Mouse (Mus musculus): ENCODE measurements around the gene 2610301B20Rik. TPM values are rescaled to one million over a fixed set of nuclear protein-coding genes. Genes with fewer than 3 reads are reported as not detected.
A peak's percentile ranks its signal among the peaks of the same experiment; 100 is the strongest.
"Not testable (repeated sequence)": the region's sequence is repeated elsewhere in the genome, so short reads cannot be mapped to it uniquely, and the experiment has no call there.

2610301B20Rik gene
- 10 to 100 TPM; 38.9 to 40.8 TPM for total RNA-seq (2021)

GRCm38 (mm10) chr4:10873920-10874665 is at the start of gene 2610301B20Rik:
Gene 2610301B20Rik (plus strand): TSS chr4:10874498.
- DNase-seq = peak; percentile 92

DNA sequence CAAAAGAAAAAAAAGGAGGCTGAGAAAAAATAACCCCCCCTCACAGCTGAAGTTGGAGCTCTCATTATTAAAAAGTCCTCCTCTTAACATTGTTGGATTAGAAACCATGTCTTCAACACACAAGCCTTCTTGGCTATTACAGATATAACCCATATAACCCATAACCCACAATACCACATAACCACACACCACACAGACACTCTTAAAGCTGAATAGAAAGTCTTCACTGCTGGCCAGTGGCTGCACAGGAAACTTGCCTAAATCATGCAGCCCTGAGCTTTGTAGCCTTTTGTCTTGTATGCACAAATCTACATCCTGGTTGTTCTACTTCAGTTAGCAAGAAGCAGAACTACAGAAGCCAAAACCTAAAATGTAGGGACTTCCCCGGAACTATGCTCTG is 41.0 kb upstream of the 2610301B20Rik start:
- DNase-seq = no peak

DNA sequence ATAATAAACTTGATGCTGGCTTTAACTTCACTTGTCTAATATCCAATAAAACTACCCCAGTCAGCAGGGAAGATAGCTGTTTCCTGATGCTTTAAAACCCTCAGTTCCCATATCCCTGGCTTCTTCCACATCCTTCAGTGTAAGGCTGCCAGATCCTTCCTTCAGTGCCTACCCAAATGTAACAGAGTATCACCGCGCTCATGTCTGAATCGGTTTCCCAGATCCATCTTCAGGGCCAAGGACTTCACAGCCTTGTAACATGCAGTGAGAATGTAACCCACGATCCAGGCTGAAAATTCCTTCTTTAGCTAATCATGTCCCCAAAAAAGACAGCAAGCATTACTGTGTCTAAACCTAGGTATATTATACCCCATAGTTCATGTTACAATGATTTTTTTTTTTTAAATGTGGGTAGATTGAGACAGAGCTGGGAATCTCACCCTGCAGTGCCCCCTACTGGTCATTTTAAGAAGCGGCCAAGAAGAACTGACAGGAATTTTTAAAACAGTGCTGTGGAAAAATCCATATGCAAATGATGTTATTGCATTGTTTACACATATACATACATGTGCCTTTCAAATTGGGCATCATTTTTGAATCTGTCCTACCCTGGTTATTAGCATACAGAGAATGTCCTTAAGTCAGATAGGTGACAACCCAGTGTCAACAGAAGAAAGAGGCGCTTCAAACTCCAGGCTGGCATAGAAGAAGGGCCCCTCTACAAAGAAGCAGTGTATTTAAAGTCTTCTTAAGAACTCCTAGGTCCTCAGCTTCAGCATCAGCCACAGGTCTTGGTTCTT is 38.8 kb upstream of the 2610301B20Rik start:
- DNase-seq = peak in 1 of 2 experiments; percentile 30

DNA sequence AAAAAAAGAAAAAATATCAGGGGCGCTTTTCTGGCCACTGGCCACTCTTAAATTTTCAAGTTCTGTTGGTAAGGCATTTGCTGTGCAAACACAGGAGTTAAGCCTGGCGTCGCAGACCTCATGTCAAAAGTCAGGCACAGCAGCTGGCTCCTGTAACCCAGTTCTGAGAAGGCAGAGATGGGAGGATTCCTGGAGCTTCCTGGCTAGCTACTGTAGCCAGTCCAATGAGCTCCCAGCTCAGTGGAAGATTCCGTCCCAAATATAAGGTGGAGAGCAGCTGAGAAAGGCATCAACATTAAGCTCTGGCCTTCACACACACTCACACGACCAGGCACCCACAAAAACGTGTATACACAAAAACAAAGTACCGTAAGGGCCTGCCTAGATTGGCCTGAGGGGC is 28.4 kb upstream of the 2610301B20Rik start:
- DNase-seq = no peak

- DNase-seq = no peak
Observed at GRCm38 (mm10) chr4:10849812-10850211, 24.5 kb upstream of the 2610301B20Rik start.

DNA sequence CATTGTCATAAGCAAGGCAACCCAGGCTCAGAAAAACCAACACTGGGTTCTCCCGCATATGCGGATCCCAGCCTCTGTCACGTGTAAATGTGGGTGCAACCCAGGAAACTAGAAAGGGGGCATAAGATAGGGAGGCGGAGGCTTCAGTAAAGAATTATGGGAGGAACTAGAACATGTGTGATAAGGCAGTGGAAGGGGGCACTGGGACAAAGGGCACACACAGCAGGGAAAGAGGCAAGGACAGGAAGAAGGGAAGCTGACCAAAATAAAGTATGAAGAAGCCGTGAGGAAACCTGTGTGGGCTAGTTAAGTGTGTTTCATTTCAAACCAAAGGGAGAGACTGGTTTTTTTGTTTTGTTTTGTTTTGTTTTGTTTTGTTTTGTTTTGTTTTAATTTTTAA is 23.3 kb upstream of the 2610301B20Rik start:
- no peak for DNase-seq

- no peak for DNase-seq
Observed at GRCm38 (mm10) chr4:10859174-10859573, 15.1 kb upstream of the 2610301B20Rik start.

DNA sequence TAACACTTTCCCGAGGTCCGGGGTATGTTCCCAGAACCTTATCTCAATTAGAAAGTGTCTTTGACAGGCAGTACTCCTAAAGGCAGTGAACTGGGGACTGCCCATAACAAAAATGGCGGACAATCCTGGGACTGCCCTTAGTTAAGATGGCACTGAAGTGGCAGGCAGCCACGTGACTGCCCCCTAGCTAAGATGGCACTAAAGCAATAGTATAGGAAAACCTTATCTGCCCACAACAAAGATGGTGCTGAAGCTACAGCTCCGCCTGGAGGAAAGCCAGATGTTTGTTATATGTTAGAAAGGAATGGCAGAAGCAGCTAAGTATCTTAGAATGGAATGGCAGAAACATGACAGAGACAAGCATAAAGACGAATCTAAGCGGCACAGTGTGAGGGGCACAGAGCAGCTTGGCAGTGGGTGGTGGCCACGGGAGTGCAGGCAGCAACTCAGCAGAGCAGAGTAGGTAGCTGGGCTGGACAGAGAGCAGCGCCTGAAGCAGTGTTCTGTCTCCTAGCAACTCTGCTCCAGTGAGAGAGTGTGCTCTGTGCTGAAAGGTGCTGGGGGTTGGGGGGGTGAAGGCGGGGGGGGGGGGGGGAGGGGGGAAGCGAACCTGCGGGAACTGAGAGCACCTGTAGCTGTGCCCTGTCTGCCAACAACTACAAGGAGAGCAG is 14.3 kb upstream of the 2610301B20Rik start:
- peak in 1 of 2 experiments; percentile 9 for DNase-seq

- DNase-seq = no peak
Observed at GRCm38 (mm10) chr4:10860825-10861224, 13.5 kb upstream of the 2610301B20Rik start.

GRCm38 (mm10) chr4:10862882-10863281 is 11.4 kb upstream of the 2610301B20Rik start:
- DNase-seq = not testable (repeated sequence)

DNA sequence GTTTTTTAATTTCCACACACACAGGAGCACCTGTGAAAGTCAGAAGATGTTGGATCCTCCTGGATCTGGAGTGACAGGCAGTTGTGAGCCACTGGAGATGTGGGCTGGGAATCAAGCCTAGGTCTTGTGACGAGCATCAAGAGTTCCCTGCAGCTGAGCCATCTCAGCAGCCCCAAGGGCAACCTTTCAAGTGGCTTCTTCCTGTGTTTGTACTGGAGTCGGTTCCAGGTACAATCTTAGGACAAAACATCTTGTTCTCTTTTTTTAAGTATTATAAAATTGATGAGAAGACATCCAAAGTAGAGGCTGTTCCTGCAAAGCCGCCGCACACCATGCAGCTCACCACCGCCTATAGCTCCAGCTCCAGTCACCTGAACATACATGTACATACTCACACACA is 2.1 kb upstream of the 2610301B20Rik start:
- no peak for DNase-seq

- no peak for DNase-seq
Observed at GRCm38 (mm10) chr4:10872685-10873539, 1.4 kb upstream of the 2610301B20Rik start.

GRCm38 (mm10) chr4:10873549-10873919 is 764 bp upstream of the 2610301B20Rik start:
- DNase-seq = peak in 1 of 2 experiments; percentile 21

DNA sequence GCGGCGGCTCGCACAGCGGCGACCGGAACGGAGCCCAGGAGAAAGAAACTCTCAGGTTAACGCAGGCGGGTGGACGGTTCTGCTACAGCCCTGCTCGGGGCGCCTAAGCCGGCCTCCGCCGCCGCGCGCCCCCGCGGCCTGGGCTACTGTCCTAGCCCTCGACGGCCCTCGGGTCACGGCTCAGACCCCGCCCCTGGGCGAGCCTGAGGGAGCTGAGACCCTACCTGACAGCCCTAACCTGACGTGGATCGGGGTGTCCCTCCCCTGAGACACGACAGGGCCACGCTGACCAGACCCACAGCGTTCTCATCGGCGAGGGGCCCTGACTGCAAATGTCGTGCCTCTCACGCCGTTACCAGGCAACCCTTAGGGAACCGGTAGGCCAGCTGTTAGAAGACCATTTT is 422 bp downstream of the 2610301B20Rik start:
- peak in 1 of 2 experiments; percentile 40 for DNase-seq

DNA sequence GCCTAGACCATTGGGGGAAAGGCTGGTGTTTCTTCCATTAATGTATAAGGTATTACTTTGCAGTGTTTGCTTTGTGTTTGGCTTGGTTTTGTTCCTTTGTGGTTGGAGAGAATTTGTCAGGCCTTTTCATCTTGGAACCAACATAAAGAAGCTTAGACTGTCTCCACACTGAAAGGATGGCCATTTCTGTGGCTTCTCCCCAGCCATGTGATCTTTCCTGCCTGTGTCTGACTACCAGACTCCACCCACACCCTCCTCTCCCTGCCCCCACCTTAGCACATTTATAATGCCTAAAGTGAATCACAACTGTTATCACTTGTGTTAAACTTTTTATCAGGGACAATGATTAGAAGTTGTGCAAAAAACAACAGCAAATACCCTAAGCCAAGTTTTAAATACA is 1.1 kb downstream of the 2610301B20Rik start:
- no peak for DNase-seq

DNA sequence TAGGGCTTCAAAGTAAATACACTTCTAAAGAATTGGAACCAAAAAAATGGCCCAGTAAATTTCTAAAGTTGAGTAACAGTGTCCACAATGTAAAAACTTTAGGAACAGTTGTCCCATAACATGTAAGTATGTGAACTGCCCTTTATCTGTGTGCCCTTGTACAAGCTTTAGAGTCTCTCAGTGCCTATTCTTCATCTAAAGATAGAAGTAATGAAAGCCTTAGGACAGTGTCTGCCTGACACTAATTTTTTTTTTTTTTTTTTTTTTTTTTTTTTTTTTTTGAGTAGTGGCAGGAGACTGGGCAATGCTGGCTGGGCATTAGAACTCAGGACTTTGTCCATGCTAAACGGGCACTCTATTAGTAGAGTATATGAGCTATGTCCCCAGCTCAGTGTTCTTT is 2.8 kb downstream of the 2610301B20Rik start:
- DNase-seq = no peak

GRCm38 (mm10) chr4:10883740-10884408 is 9.6 kb downstream of the 2610301B20Rik start:
- no peak for DNase-seq

DNA sequence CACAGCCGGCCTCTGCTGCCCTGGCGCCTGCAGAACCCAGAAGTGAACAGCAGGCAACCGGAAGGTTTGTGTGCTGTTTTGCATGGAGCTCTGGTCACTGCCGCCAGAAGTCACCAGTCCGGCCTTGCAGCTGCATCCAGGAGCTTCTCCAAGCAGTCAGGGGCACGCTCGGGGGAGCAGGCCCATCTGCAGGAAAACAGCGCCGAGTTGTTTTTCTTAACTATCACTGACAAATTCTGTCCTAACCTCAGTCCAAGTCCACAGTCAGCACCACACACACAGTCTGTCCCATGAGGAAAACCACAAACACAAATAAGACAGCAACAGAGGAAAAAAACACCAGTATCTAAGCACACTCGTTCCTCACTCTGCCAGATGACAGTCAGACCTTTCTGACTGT is 14.5 kb downstream of the 2610301B20Rik start:
- DNase-seq = no peak

DNA sequence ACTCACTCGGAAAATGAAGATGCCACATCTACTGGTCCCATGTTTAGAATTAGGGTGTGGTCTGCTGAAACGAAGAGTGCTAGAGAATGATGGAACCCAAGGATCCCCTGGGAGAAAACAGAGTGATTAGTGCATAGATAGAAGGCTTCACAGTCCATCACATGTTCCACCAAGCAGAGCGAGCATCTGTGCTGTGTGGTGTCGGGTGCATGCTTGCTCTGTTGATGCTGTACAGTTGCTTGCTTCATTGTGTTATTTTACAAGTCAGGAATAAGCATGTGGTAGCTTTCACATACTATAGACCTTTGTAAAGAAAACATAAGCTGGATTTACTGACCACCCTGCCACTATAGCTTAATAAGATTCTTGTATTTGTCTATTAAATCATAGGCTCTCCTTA is 22.0 kb downstream of the 2610301B20Rik start:
- no peak for DNase-seq

GRCm38 (mm10) chr4:10896859-10897258 is 22.6 kb downstream of the 2610301B20Rik start:
- no peak for DNase-seq

GRCm38 (mm10) chr4:10905234-10905801 is 31.0 kb downstream of the 2610301B20Rik start:
- DNase-seq = no peak

All from layer of hippocampus, postnatal 36 days (tissue).